Mouse (Mus musculus) naive thymus-derived CD4-positive, alpha-beta T cell, adult 2 months (primary cell): ENCODE data around the gene Snx21.

Experiments used
- DNase-seq: peaks from one replicate; pipeline ENCODE4 v3.0.0-alpha.2; 2011; ENCODE audit warnings: low read depth

The Snx21 gene

DNA sequence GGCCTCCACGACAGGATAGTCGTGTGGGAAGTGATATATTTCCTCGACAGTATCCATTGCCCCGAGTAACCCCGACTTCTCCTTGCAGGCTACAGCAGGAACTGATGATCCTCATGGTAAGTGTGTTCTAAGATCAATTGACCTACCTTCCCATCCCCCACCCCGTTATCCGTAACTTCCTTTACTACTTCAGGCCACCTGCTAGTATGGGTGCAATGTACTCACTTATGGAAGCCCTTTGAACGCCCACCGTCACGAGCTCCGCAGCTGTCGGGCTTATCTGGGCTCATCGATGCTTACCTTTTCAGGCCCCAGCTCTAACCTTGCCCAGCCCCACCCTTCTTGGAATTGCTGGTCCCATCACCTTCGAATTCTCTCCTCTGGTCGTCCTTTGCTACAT, 15.3 kb upstream of the Snx21 start:
- peak; percentile 46 for DNase-seq

DNA sequence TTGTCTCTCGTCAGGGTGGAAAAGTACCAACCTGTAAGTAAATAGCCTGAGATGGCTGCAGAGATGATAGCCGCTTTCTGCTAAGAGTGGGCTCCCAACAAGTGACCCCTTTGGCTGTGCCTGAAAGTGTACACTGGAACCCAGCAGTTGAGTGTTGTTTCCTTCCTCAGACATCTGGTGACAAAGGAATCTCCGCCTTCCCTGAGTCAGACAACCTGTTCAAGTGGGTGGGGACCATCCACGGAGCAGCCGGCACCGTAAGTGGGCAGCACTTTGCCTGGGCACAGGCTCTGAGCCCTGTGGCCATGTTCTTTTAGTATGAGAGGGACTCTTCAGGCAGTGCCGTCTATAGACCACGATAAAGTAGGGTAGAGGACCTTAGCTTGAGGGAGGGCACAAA, 14.5 kb upstream of the Snx21 start:
- DNase-seq = no peak

DNA sequence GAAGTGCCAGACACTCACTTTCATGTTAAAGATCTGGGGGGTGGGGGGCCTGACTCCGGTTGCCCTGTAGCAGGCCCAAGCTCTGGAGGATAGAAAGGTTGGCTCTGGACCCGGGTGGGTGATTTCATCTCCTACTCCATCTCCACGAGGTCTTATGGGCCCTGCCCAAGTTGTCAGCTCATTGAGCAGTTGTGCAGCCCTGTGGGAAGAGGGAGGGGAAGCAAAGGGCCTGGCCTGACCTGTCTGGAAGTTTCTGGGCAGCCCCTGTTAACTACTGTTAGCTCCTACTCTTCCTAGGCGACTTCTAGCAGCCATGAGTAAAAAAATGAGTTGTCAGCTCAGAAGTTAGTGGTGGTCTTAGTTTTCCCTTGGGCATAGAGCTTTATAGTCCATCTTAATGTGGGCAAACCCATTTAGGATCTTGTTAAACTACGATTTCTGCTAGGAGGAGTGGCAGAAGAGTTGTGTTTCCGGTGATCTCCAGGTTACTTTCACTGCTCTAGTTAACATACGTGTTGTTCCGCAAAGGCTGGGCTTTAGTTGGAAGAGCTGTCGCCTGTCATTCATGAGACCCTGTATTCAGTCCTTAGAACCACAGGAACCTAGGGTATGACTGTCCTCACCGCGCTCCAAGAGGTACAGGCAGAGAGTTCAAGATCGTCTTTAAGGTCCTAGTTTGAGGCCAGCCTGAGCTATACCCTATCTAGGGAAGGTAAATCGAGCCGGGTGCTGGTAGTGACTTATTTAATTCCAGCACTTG, 12.2 kb upstream of the Snx21 start:
- no peak for DNase-seq

DNA sequence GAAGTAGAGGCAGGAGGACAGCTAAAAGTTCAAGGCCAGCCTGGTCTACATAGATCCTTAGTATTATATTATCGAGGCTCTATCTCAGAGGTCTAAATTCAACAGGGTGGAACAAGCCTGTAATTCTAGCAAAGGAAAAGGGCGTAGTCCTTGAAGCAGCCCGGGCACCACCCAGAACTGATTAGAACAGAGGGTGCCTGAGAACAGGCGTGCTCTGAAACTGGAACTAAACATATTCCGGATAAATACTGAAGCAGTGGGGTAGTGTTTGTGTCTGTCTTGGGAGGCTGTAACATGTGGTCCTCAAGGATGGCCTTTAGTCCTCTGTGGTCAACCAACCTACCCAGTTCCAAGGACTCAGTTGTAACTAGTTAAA, 11.6 kb upstream of the Snx21 start:
- no peak for DNase-seq

DNA sequence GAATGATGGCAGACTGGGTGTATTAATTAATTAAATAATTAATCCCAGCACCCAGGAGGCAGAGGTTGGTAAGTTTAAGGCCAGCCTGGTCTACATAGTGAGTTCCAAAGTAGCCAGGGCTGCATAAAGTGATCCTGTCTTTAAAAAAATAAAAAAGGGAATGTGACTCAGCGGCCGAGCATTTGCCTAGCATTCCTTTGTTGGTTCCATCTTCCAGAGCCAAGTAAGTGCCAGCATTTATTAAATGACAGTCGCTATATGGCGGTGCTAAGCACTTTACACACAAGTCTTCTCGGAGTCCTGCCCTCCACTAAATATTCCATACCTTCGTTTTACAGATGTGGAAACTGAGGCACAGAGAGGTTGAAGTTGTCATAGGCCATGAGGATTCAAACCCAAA, 9.5 kb upstream of the Snx21 start:
- no peak for DNase-seq

- DNase-seq = no peak
Measured at GRCm38 (mm10) chr2:164776801-164777200, 8.8 kb upstream of the Snx21 start.

GRCm38 (mm10) chr2:164777246-164778014, 8.2 kb upstream of the Snx21 start:
- no peak for DNase-seq

DNA sequence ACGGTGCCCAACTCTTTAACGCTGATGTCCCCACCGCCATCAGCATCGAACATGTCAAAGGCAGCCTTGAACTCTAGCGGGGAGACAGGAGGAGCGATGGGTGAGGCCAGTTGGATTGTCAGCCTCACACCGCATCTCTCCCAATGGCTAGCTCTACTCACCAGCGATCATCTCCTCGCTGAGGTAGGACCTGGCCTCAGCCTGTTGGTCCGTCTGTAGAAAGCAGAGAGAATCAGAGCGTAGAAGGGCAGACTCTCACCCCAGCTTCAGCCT, 7.7 kb upstream of the Snx21 start:
- no peak for DNase-seq

DNA sequence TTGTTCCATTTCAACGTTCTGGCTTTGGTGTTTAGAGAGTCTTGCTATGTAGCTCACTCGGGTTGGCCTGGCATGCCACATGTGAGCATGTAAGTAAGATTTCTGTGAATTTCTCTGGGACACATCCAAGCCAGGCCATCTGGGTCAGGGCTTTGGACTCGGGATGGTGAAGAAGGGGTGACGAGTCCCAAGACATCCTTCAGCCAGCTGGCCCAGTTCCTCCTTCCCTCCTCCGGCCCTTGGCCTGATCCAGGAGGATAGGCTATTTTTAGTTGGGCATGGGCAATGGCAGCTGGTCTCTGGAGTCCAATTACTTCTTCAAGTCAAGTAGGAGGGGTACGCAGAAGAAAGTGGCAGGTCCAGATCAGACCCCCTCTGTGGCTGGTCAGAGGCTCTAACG, 6.8 kb upstream of the Snx21 start:
- no peak for DNase-seq

DNA sequence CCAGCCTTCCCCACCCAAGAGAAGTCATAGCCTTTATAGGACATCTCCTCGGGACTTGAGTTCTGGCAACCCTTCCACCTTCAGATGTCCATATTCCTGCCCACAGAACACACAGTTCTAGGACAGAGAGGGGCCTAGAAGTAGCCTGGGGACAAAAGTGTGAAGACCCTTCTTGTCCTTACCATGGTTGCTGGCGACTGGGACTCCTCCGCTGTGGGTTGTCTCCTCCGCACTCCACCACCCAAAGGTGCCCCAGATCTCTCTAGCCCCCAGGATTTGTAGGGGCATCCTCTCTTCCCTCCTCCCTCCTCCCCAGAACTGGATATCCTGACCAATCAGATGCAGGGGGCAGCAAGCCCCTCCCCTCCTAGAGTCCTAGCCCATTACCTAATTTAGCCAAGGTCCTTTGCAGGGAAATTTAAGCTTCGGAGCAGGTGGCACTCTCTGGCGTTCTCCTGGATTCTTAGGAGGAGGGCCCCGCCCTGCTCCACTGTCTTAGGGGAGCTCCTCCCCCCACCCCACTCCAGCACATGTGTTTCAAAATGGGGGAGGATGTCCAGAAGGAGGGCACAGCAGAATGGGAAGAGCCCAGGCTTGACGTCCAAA, 6.0 kb upstream of the Snx21 start, which contains the start of gene Tnnc2:
Tnnc2 (minus strand) TSS at position 487 of the 606 bp plus-strand sequence.
- DNase-seq = no peak

DNA sequence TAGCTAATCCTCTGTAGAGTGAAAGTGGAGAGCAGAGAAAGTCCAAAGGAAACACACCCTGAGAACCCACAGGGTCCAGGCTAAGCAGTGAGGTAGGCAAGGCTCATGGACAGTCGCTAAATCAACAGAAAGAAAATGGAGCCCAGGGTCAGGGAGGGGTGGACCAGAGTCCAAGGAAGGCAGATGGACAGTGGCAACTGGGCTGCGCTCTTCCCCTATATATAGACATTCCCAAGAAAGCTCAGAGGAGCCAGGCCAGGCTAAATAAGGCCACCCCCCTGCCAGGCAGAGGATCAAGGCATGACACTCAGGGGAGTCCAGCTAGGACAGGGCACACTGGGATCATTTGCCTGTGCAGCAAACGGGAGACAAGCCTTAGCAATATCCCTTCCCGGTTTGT, 3.7 kb upstream of the Snx21 start:
- no peak for DNase-seq

DNA sequence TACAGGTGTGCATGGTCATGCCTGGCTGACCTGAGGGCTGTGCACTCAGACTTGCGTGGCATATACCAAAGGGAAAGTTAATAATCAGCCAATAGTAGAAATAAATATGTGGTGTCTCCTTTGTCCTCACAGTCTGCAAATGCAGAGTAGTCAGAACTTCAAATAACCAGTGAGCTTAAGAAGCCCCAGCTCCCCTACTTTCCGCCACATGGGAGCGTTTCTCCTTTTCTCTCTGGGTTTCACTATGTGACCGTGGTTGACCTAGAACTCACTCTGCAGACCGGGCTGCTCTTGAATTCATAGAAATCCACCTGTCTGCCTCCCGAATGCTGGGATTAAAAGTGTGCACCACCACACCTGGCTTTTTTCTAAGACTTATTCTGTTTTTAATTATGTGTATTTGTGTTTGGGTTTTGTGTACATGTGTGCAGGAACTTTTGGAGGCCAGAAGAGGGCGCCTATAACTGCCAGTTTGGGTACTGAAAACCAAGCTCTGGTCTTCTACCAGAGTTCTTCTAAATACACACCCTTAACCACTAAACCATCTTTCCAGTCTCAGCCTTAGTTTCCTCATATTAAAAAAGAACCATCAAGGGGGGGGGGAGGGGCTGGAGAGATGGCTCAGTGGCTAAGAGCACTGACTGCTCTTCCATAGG, 1.6 kb upstream of the Snx21 start:
- peak; percentile 43 for DNase-seq

GRCm38 (mm10) chr2:164784869-164785420, 678 bp upstream of the Snx21 start:
- DNase-seq = no peak

DNA sequence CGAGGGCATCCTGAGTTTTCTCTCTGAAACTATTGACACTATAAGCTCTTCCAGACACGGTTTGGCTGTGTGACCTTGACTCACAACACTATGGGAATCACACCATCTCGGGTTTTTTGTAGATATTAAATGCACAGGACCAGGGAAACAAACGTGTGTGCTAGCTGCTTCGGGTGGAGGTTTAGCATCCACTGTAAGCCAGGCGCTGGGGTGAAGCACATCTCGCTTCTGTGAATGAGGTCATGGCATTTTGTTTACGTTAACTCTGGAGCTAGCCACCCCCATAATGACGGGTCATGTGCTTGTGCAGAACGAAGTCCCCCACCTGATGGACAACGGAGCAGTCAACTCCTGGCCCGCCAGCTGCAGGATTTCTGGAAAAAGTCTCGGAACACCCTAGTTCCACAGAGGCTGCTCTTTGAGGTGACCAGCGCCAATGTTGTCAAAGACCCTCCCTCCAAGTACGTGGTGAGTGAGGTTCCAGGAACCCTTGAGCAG, 814 bp downstream of the Snx21 start:
- no peak for DNase-seq

GRCm38 (mm10) chr2:164787032-164787431, 1.4 kb downstream of the Snx21 start:
- no peak for DNase-seq

DNA sequence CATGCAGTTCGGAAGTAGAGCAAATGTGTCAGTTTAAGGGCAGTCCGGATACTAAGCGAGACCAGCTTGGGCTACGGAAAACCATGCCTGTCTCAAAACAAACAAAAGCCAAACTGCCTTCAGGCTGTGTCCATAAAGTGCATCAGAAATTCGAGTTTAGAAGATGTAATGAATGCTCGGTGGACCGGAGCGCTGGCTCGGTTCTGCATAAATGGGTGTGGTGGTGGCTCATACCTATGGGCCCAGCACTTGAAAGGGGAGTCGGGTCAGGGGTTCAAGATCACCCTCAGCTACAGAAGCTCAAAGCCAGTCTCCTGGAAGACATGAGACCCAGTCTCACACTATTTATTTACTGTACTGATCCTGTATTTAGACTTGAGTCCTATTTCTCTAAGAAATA, 2.2 kb downstream of the Snx21 start:
- no peak for DNase-seq

GRCm38 (mm10) chr2:164788411-164788810, 2.8 kb downstream of the Snx21 start:
- no peak for DNase-seq

DNA sequence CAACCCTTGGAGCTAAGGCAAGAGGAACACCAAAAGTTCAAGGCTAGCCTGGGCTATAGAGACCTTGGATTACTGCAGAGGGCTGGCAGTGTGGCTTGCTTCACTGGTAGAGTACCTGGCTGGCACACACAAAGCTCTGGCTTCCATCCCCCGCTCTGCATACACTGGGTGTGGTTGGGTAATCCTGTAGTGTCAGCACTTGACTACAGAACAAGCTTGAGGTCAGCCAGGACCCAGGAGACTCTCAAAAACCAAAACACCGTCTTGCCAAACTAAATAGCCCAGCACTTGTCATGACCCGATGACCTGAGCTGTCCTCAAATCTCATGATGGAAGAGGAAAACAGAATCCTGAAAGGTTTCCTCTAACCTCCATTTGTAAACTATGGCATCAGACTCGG, 4.8 kb downstream of the Snx21 start:
- DNase-seq = no peak

GRCm38 (mm10) chr2:164791841-164792261, 6.2 kb downstream of the Snx21 start:
- no peak for DNase-seq

GRCm38 (mm10) chr2:164792400-164793190, 7.0 kb downstream of the Snx21 start:
- no peak for DNase-seq

DNA sequence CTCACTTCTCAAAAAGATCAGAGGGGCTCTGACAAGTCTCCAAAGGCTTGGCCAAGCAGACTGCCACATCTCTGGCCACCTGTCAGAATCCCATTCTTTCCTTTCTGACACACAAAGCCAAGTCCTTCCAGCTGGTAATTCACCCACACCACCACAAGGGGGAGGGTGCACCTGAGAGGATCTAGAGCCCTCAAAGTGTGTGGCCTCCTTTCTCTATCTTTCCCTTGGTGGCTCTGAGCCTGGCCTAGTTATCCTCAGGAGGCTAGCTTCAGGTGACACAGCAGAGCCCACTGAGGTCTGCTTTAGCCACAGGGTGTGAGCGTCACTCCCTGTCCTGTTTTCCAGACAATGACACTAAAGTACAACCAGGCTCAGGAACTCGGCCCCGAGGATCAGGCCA, 7.6 kb downstream of the Snx21 start:
- peak; percentile 74 for DNase-seq

DNA sequence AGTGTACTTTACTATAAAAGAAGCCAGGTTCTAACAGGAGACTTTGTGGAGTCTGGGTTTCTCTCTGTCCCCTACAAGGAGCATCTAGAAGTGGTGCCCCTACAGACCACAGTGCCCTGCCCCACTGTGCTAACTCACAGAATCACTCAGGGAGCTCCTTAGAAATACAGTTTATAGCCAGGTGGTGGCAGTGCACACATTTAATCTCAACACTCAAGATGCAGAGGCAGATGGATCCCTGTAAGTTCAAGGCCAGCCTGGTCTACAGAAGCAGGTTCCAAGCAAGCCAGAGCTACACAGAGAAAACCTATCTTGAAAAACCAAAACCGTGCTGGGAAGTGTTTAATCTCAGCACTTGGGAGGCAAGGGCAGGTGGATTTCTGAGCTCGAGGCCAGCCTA, 8.1 kb downstream of the Snx21 start:
- DNase-seq = peak; percentile 53
